In the genomic region with DNA sequence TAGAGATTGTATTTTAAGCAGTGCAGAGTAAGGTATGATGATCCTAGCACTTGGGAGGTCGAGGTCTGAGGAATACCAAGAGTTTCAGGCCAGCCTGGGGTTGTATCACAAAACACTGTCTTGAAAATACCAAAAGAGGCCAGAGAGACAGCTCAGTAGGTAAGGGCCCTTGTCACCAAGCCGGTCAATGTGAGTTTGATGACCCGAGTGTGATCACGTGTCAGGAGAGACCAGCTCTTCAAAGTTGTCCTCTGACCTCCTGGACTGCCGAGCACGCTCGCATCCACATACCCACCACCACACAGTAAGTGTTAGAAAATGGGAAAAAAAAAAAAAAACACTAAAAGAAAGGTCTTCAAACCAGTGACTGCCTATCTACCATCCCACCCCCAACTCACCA, we compare ENCODE assay signal across 10 mouse cellular contexts. TPM values are rescaled to one million over a fixed set of nuclear protein-coding genes. Genes with fewer than 3 reads are reported as not detected.
DNase-seq lines count a peak whose midpoint lies in the region; ATAC-seq and TF ChIP-seq lines count a peak whose summit lies in the region.
"Had no signal": no experiment of that assay in that cellular context is flagged by ENCODE, and none has a peak within 500 bp of the region (broad histone marks: within the 10 kb centered on the region; RNA-seq: fewer than 3 reads in every experiment).

No protein-coding gene starts in this region.

- no peaks in the 10 kb centered on the region for H3K36me3 ChIP-seq in heart, embryonic 11.5 days (ENCODE audit: control insufficient read depth, insufficient read depth, low read length)
- H3K36me3 ChIP-seq in heart, adult 2 months (ENCODE audit: control insufficient read depth, insufficient read depth, low read length), result no peaks in the 10 kb centered on the region; the same call in 1 of the 2 replicates
- H3K36me3 ChIP-seq in lung, embryonic 16.5 days (ENCODE audit: control insufficient read depth, insufficient read depth, low read length), result no peaks in the 10 kb centered on the region
- H3K36me3 ChIP-seq in hindbrain, postnatal 0 days (ENCODE audit: insufficient read depth, low read length), result no peaks in the 10 kb centered on the region
- no peaks in the 10 kb centered on the region for H3K36me3 ChIP-seq in liver, embryonic 16.5 days (ENCODE audit: control insufficient read depth, insufficient read depth)
- H3K36me3 ChIP-seq: embryonic facial prominence, embryonic 12.5 days had no signal

- no peaks in the 10 kb centered on the region for H3K9me3 ChIP-seq in heart, embryonic 11.5 days (replicated peaks; ENCODE audit: control insufficient read depth, low read length)
- no peaks in the 10 kb centered on the region for H3K9me3 ChIP-seq in lung, embryonic 16.5 days (ENCODE audit: control insufficient read depth, low read length)
- H3K9me3 ChIP-seq in hindbrain, postnatal 0 days (ENCODE audit: low read length), result no peaks in the 10 kb centered on the region
- H3K9me3 ChIP-seq in liver, embryonic 16.5 days (replicated peaks; ENCODE audit: control insufficient read depth, low read length), result no peaks in the 10 kb centered on the region
- H3K9me3 ChIP-seq: embryonic facial prominence, embryonic 12.5 days had no signal

- intact Hi-C loops in heart, adult 2 months (cut with DNase I), result loop anchor here (5.0 kb wide), 1 partner anchor 209 kb away; no protein-coding TSS in a partner anchor

- WGBS in heart, embryonic 11.5 days (ENCODE audit: insufficient replicate concordance), result 67% methylated on average over 7 of the region's 7 CpGs
- WGBS in heart, adult 2 months, result 59% methylated on average over 7 of the region's 7 CpGs
- 55% methylated on average over 7 of the region's 7 CpGs for WGBS in lung, embryonic 16.5 days
- WGBS in lung, adult 2 months, result 63% methylated on average over 7 of the region's 7 CpGs
- 86% methylated on average over 7 of the region's 7 CpGs for WGBS in hindbrain, postnatal 0 days
- WGBS in liver, embryonic 16.5 days (ENCODE audit: insufficient replicate concordance), result 55% methylated on average over 7 of the region's 7 CpGs

- no peak for ATAC-seq in heart, embryonic 11.5 days (replicated peaks; ENCODE audit: insufficient number of reproducible peaks, low FRiP score, low TSS enrichment)
- no peak for ATAC-seq in lung, embryonic 16.5 days (ENCODE audit: low read depth)
- no peak for ATAC-seq in hindbrain, postnatal 0 days
- no peak for ATAC-seq in liver, embryonic 16.5 days (ENCODE audit: low read depth)

- H3K4me3 ChIP-seq in heart, embryonic 11.5 days (ENCODE audit: low read depth, low read length), result no peak overlapping the region
- H3K4me3 ChIP-seq in heart, adult 2 months, result no peak overlapping the region; the same call in 1 of the 2 replicates
- H3K4me3 ChIP-seq in lung, embryonic 16.5 days (ENCODE audit: low read length), result no peak overlapping the region
- no peak overlapping the region for H3K4me3 ChIP-seq in lung, adult 2 months (replicated peaks; ENCODE audit: extremely low read depth, low read depth, low read length)
- peak overlapping the region; percentile 96; the same call in 1 of the 2 replicates for H3K4me3 ChIP-seq in hindbrain, postnatal 0 days (ENCODE audit: low read length)
- H3K4me3 ChIP-seq in liver, embryonic 16.5 days (ENCODE audit: low read depth, low read length), result peak overlapping the region; percentile 7; the same call in 1 of the 2 replicates

- H3K4me1 ChIP-seq in heart, embryonic 11.5 days (ENCODE audit: control insufficient read depth, insufficient read depth, low read length), result peaks cover 5% of the 10 kb centered on the region
- H3K4me1 ChIP-seq in heart, adult 2 months (ENCODE audit: control insufficient read depth, insufficient read depth, low read length), result peaks cover 2% of the 10 kb centered on the region
- peaks cover 14% of the 10 kb centered on the region for H3K4me1 ChIP-seq in lung, embryonic 16.5 days (replicated peaks; ENCODE audit: control insufficient read depth, insufficient read depth, low read length)
- no peaks in the 10 kb centered on the region; the same call in 1 of the 2 replicates for H3K4me1 ChIP-seq in lung, adult 2 months (ENCODE audit: control insufficient read depth, insufficient read depth, low read length)
- H3K4me1 ChIP-seq in hindbrain, postnatal 0 days (ENCODE audit: insufficient read depth, low read length), result peaks cover 8% of the 10 kb centered on the region; the same call in 1 of the 2 replicates
- H3K4me1 ChIP-seq in liver, embryonic 16.5 days (ENCODE audit: control insufficient read depth, low read depth, low read length), result peaks cover 7% of the 10 kb centered on the region

- H3K27ac ChIP-seq in heart, embryonic 11.5 days (ENCODE audit: low read depth, low read length), result no peak overlapping the region
- H3K27ac ChIP-seq in heart, adult 2 months, result no peak overlapping the region
- H3K27ac ChIP-seq in lung, embryonic 16.5 days (ENCODE audit: low read length), result no peak overlapping the region
- H3K27ac ChIP-seq in hindbrain, postnatal 0 days, result no peak overlapping the region
- H3K27ac ChIP-seq in liver, embryonic 16.5 days (ENCODE audit: low read length), result peak overlapping the region; percentile 31
- H3K27ac ChIP-seq: embryonic facial prominence, embryonic 12.5 days had no signal

- no peak for DNase-seq in heart, adult 2 months
- DNase-seq in lung, adult 2 months, result no peak
- no peak for DNase-seq in hindbrain, postnatal 0 days (ENCODE audit: low spot score)
- DNase-seq in right cerebral cortex, postnatal 25 days, result no peak
- DNase-seq in c-Kit-positive CD71-positive TER-119-positive erythroid progenitor cells, embryonic 14.5 days (ENCODE audit: low spot score), result no peak
- DNase-seq: thymus, adult 2 months had no signal

- H3K27me3 ChIP-seq in heart, embryonic 11.5 days (ENCODE audit: control insufficient read depth, insufficient read depth, low read length), result no peaks in the 10 kb centered on the region
- H3K27me3 ChIP-seq in heart, adult 2 months (ENCODE audit: control insufficient read depth, insufficient read depth, low read length), result no peaks in the 10 kb centered on the region
- H3K27me3 ChIP-seq in lung, embryonic 16.5 days (ENCODE audit: control insufficient read depth, insufficient read depth, low read depth, low read length), result no peaks in the 10 kb centered on the region
- no peaks in the 10 kb centered on the region for H3K27me3 ChIP-seq in hindbrain, postnatal 0 days (ENCODE audit: insufficient read depth, low read length)
- H3K27me3 ChIP-seq in liver, embryonic 16.5 days (ENCODE audit: control insufficient read depth, insufficient read depth, low read depth, low read length), result no peaks in the 10 kb centered on the region
- H3K27me3 ChIP-seq: embryonic facial prominence, embryonic 12.5 days had no signal

- H3K79me2 ChIP-seq in heart, adult 2 months (replicated peaks; ENCODE audit: control insufficient read depth, insufficient read depth, low read length), result no peaks in the 10 kb centered on the region; the same call in 1 of the 2 replicates

- no peak for TF ChIP-seq POLR2A in heart, adult 2 months (IDR thresholded peaks at IDR 0.05; ENCODE audit: insufficient read depth, low read depth, low read length)
- no peak for TF ChIP-seq POLR2A in lung, adult 2 months (IDR thresholded peaks at IDR 0.05; ENCODE audit: borderline replicate concordance, extremely low read depth, low read depth, low read length)

- no peak for TF ChIP-seq CTCF in heart, adult 2 months (IDR thresholded peaks at IDR 0.05)
- no peak for TF ChIP-seq CTCF in lung, adult 2 months (IDR thresholded peaks at IDR 0.05; ENCODE audit: insufficient read depth, low read length)
- no peak for TF ChIP-seq CTCF in hindbrain, postnatal 0 days (IDR thresholded peaks at IDR 0.05; ENCODE audit: low read depth)

- H3K9ac ChIP-seq in heart, embryonic 11.5 days (ENCODE audit: low read depth, low read length), result no peak overlapping the region
- H3K9ac ChIP-seq in heart, adult 2 months (ENCODE audit: low read depth, low read length), result no peak overlapping the region
- no peak overlapping the region for H3K9ac ChIP-seq in lung, embryonic 16.5 days (ENCODE audit: low read length)
- no peak overlapping the region for H3K9ac ChIP-seq in hindbrain, postnatal 0 days (replicated peaks; ENCODE audit: low read length)
- no peak overlapping the region for H3K9ac ChIP-seq in liver, embryonic 16.5 days (ENCODE audit: low read depth, low read length)
- H3K9ac ChIP-seq: embryonic facial prominence, embryonic 12.5 days had no signal

- TF ChIP-seq EP300 in heart, adult 2 months (IDR thresholded peaks at IDR 0.05; ENCODE audit: insufficient read depth, low read depth, low read length), result no peak

- peak overlapping the region; percentile 9; the same call in 1 of the 2 replicates for H3K4me2 ChIP-seq in heart, embryonic 11.5 days
- H3K4me2 ChIP-seq in lung, embryonic 16.5 days (ENCODE audit: low read depth, low read length), result peak overlapping the region; percentile 81; the same call in 1 of the 2 replicates
- peak overlapping the region; percentile 86 for H3K4me2 ChIP-seq in hindbrain, postnatal 0 days (ENCODE audit: low read depth, low read length)
- H3K4me2 ChIP-seq in liver, embryonic 16.5 days (ENCODE audit: low read depth, low read length), result peak overlapping the region; percentile 31; the same call in 1 of the 2 replicates

RNA-seq across cellular contexts. Expression of a gene that starts 2.6 kb away (rescaled TPM):
- 12.5 and 14.2 TPM in 2 replicates for polyA plus RNA-seq in heart, embryonic 11.5 days (2014; fragmentation: Nextera tagmentation; extraction: Ambion mirVana)
- 10 to 100 TPM; 38.1 to 48.3 TPM for total RNA-seq in heart, adult 2 months (2021)
- 6.5 and 10.0 TPM in 2 replicates for polyA plus RNA-seq in heart, adult 2 months (2012; rRNA removed)
- polyA plus RNA-seq in lung, embryonic 16.5 days (2015; fragmentation: Nextera tagmentation; extraction: Ambion mirVana), result 7.0 and 7.5 TPM in 2 replicates
- 1.4 and 2.6 TPM in 2 replicates for polyA plus RNA-seq in lung, adult 2 months (2012; rRNA removed)
- total RNA-seq in hindbrain, postnatal 0 days (2014; rRNA removed), result 11.2 and 16.1 TPM in 2 replicates
- polyA plus RNA-seq in hindbrain, postnatal 0 days (2015; fragmentation: Nextera tagmentation; extraction: Ambion mirVana), result 7.4 and 7.7 TPM in 2 replicates
- polyA plus RNA-seq in liver, embryonic 16.5 days (2015; fragmentation: Nextera tagmentation; extraction: Ambion mirVana), result 10.0 and 10.7 TPM in 2 replicates

RNA-seq across cellular contexts. Expression of a gene that starts 45.5 kb away (rescaled TPM):
- 41.7 and 47.3 TPM in 2 replicates for polyA plus RNA-seq in heart, embryonic 11.5 days (2014; fragmentation: Nextera tagmentation; extraction: Ambion mirVana)
- total RNA-seq in heart, adult 2 months (2021), result under 1 TPM; 0.63 to 0.91 TPM
- 0.06 and 0.76 TPM in 2 replicates for polyA plus RNA-seq in heart, adult 2 months (2012; rRNA removed)
- 77.2 and 85.7 TPM in 2 replicates for polyA plus RNA-seq in lung, embryonic 16.5 days (2015; fragmentation: Nextera tagmentation; extraction: Ambion mirVana)
- 0.06 and 0.34 TPM in 2 replicates for polyA plus RNA-seq in lung, adult 2 months (2012; rRNA removed)
- total RNA-seq in hindbrain, postnatal 0 days (2014; rRNA removed), result 1.6 and 3.8 TPM in 2 replicates
- polyA plus RNA-seq in hindbrain, postnatal 0 days (2015; fragmentation: Nextera tagmentation; extraction: Ambion mirVana), result 7.0 and 9.9 TPM in 2 replicates
- polyA plus RNA-seq in liver, embryonic 16.5 days (2015; fragmentation: Nextera tagmentation; extraction: Ambion mirVana), result 27.6 and 30.3 TPM in 2 replicates

Comparison
In these comparisons a context has a peak if more than half of its experiments do, and no peak if none do; other contexts are left out.
1. H3K4me2 ChIP-seq: peak in every context shown above with its lines; median percentile 86 in hindbrain, postnatal 0 days; 81 in lung, embryonic 16.5 days; 31 in liver, embryonic 16.5 days; 9 in heart, embryonic 11.5 days.
2. H3K4me3 ChIP-seq: peak in hindbrain, postnatal 0 days (single experiment) and liver, embryonic 16.5 days (single experiment); none in heart, embryonic 11.5 days (single experiment), heart, adult 2 months (single experiment), lung, embryonic 16.5 days (single experiment) and lung, adult 2 months (single experiment).